10 mouse cellular contexts compared by ENCODE assay signal in the genomic region with DNA sequence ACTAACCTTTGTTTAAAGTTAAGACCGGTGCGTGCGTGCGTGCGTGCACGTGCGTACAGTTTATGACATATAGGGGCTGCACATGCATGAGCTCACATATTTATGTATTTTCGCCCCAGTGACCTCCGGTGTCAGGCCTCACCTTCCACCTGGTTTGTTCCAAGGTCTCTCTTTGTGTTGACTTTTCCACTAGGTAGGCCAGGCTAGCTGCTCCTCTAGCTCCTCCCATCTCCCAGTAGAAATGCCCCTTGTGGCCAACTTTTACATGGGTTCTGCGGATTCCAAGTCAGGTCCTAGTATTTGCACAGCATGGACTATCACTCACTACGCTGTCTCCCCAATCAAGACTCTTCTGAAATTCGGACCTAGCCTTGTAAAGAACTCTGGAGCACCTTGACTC. TPM values are rescaled to one million over a fixed set of nuclear protein-coding genes. Genes with fewer than 3 reads are reported as not detected.
DNase-seq lines count a peak whose midpoint lies in the region; ATAC-seq and TF ChIP-seq lines count a peak whose summit lies in the region.
"Had no signal": no experiment of that assay in that cellular context is flagged by ENCODE, and none has a peak within 500 bp of the region (broad histone marks: within the 10 kb centered on the region; RNA-seq: fewer than 3 reads in every experiment).

No protein-coding gene starts in this region.

- no peaks in the 10 kb centered on the region for H3K27me3 ChIP-seq in hindbrain, postnatal 0 days (ENCODE audit: insufficient read depth, low read length)
- no peaks in the 10 kb centered on the region for H3K27me3 ChIP-seq in hindbrain, embryonic 13.5 days
- H3K27me3 ChIP-seq: neural tube, embryonic 13.5 days had no signal

- peak; percentile 23 for DNase-seq in hindbrain, postnatal 0 days (ENCODE audit: low spot score)
- DNase-seq in thymus, postnatal 14 days: peak; percentile 26
- no peak for DNase-seq in thymus, postnatal 25 days
- DNase-seq in embryo, embryonic 10.5 days (ENCODE audit: low spot score): peak; percentile 28
- DNase-seq in yolk sac, embryonic 10.5 days (ENCODE audit: low spot score): peak; percentile 70
- DNase-seq in adipocyte (ENCODE audit: low spot score): no peak
- no peak for DNase-seq in c-Kit-positive CD71-positive TER-119-positive erythroid progenitor cells, embryonic 14.5 days (ENCODE audit: low spot score)
- DNase-seq: kidney, postnatal 36 days had no signal

- ATAC-seq in hindbrain, postnatal 0 days: no peak
- no peak for ATAC-seq in hindbrain, embryonic 13.5 days (ENCODE audit: low FRiP score)

- no peaks in the 10 kb centered on the region for H3K9me3 ChIP-seq in hindbrain, postnatal 0 days (ENCODE audit: low read length)
- H3K9me3 ChIP-seq in hindbrain, embryonic 13.5 days: no peaks in the 10 kb centered on the region
- H3K9me3 ChIP-seq: neural tube, embryonic 13.5 days had no signal

- no peak overlapping the region for H3K4me3 ChIP-seq in hindbrain, postnatal 0 days (ENCODE audit: low read length)
- H3K4me3 ChIP-seq in hindbrain, embryonic 13.5 days: no peak overlapping the region

- H3K4me2 ChIP-seq in hindbrain, postnatal 0 days (ENCODE audit: low read depth, low read length): no peak overlapping the region
- H3K4me2 ChIP-seq in hindbrain, embryonic 13.5 days: no peak overlapping the region

- H3K27ac ChIP-seq in hindbrain, postnatal 0 days: no peak overlapping the region
- H3K27ac ChIP-seq in hindbrain, embryonic 13.5 days: no peak overlapping the region

- no peaks in the 10 kb centered on the region for H3K4me1 ChIP-seq in hindbrain, postnatal 0 days (ENCODE audit: insufficient read depth, low read length)
- peaks cover 31% of the 10 kb centered on the region for H3K4me1 ChIP-seq in hindbrain, embryonic 13.5 days (replicated peaks)

- WGBS in hindbrain, postnatal 0 days: 91% methylated on average over 12 of the region's 12 CpGs
- WGBS in hindbrain, embryonic 13.5 days: 91% methylated on average over 12 of the region's 12 CpGs

- peak; percentile 39 for TF ChIP-seq CTCF in hindbrain, postnatal 0 days (IDR thresholded peaks at IDR 0.05; ENCODE audit: low read depth)

- no peaks in the 10 kb centered on the region for H3K36me3 ChIP-seq in hindbrain, postnatal 0 days (ENCODE audit: insufficient read depth, low read length)
- H3K36me3 ChIP-seq in hindbrain, embryonic 13.5 days: no peaks in the 10 kb centered on the region
- H3K36me3 ChIP-seq: neural tube, embryonic 13.5 days had no signal

- no peak overlapping the region for H3K9ac ChIP-seq in hindbrain, postnatal 0 days (replicated peaks; ENCODE audit: low read length)
- H3K9ac ChIP-seq in hindbrain, embryonic 13.5 days: no peak overlapping the region

RNA-seq across cellular contexts. Expression of a gene that starts 1.3 kb away (rescaled TPM):
- total RNA-seq in hindbrain, postnatal 0 days (2014; rRNA removed): 1.5 and 1.6 TPM in 2 replicates
- 1.7 and 1.9 TPM in 2 replicates for polyA plus RNA-seq in hindbrain, postnatal 0 days (2015; fragmentation: Nextera tagmentation; extraction: Ambion mirVana)
- 2.4 and 3.0 TPM in 2 replicates for polyA plus RNA-seq in hindbrain, embryonic 13.5 days (2015; fragmentation: Nextera tagmentation; extraction: Ambion mirVana)

Comparison
In these comparisons a context has a peak if more than half of its experiments do, and no peak if none do; other contexts are left out.
1. DNase-seq: peak in hindbrain, postnatal 0 days (single experiment), thymus, postnatal 14 days (single experiment), embryo, embryonic 10.5 days (single experiment) and yolk sac, embryonic 10.5 days (single experiment); none in thymus, postnatal 25 days (single experiment), adipocyte (single experiment) and c-Kit-positive CD71-positive TER-119-positive erythroid progenitor cells, embryonic 14.5 days (single experiment).